Mouse (Mus musculus) gastrocnemius, postnatal 14 days (tissue): ENCODE data around the gene Ppp1r15a. TPM values are rescaled to one million over a fixed set of nuclear protein-coding genes. Genes with fewer than 3 reads are reported as not detected.
"Not testable (repeated sequence)": the region's sequence is repeated elsewhere in the genome, so short reads cannot be mapped to it uniquely, and the experiment has no call there.

Experiments used
- DNase-seq: peaks from one replicate; pipeline ENCODE4 v3.0.0; 2021; ENCODE audit warnings: mixed read lengths
- intact Hi-C: fragments of 180-260 bp; cut with DNase I; formaldehyde crosslinking; loops from one replicate; pipeline ENCODE4 v1.15.1; 2025; ENCODE audit warnings: low total_unique reads
- total RNA-seq, 2 experiments: library from RNA; stranded (reverse); gene quantifications; 2 replicates each; pipeline ENCODE4 v1.2.3; 2021

Gene Ppp1r15a
- total RNA-seq, 2 experiments from 2014 or later = 13.1 to 18.4 TPM

DNA sequence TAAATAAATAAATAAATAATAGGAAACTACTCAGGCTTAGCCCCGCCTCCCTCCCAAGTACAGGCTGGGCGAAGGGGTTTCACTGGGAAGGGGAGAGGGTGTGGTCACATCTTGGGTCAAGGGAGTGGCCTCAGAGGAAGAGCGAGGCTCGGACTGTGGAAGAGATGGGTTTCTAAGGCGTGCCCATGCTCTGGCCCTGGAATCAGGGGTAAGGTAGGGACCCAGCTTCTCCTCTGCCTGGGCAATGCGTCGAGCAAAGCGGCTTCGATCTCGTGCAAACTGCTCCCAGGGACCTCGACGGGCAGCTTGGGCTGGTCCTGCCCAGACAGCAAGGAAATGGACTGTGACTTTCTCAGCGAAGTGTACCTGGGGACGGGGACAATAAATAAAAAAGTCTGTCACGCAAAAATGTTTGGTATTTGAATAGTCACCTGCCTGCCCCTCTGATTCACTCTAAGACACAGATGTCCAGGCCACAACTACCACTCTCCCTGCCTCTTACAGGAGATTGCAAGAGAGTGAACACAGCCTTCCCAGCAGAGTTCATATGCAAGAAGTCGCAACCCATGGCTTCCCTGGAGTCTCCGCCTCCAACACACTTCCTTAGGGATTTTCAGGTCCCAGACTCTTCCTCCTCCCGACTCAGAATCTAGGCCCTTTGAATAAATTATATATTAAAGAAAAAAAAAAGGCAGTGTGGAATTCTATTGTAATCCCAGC lies 3.0 kb downstream of the Ppp1r15a start:
- intact Hi-C loops = no loop called here
- no peak for DNase-seq

DNA sequence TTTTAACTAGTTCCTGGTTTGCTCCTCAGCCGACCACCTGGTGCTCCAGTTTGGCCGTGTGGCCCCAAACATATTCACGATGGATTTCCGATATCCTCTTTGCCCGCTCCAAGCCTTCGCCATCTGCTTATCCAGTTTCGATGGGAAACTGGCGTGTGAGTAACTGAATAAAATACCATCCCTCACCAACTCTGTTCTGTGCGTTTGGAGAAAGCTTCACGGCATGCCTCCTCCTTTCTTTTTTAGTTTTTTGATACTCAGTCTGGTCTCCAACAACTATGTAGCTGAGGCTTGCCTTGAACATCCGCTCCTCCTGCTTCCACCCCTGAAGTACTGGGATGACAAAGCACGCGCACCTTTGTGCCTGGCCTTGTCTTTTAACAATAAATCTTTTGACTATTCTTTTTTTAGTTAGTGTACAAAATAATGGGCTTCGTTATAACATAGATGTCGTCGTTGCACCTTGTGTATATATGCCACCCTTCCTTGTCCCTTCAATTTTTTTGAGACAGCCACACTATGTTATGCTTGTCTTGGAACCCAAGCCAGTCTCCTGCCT lies 3.8 kb downstream of the Ppp1r15a start:
- no peak for DNase-seq
- intact Hi-C loops = no loop called here

DNA sequence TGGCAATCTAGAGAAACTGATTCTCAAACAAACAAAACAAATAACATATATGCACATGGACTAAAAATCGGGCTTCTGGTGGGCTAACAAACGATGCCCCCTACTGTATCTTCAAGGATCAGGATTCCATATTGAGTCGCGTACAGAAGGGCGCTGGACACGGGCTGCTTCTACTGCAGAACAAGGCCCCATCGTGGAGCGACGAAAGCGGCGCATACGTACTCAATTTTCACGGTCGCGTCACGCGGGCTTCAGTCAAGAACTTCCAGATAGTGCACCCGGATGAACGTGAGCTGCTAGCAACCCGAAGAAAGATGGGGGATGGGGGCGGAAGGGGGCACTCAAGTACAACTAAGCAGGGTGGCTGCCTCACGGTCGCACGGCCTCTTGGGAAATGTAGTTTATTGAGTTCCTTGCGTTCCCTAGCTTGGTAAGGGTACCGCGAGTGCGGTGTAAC lies 4.3 kb downstream of the Ppp1r15a start:
- peak; percentile 86 for DNase-seq
- intact Hi-C loops = no loop called here

DNA sequence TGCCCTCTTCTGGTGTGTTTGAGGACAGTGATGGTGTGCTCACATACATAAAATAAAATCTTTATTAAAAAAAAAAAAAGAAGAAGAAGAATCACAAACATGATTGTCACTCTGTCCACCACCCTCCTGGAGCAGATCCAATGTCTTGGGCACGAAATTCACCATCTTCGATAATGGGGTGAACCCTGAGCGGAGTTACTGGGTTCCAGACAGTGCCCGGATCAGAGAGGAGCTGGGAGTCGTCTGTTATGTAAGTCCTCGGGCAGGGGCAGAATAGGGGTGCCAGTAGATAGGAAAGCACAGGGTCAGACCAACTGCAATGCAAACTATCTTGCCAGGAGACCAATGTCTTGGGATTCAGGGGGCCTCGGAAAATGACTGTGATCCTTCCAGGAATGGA lies 5.5 kb downstream of the Ppp1r15a start:
- intact Hi-C loops = no loop called here
- no peak for DNase-seq

DNA sequence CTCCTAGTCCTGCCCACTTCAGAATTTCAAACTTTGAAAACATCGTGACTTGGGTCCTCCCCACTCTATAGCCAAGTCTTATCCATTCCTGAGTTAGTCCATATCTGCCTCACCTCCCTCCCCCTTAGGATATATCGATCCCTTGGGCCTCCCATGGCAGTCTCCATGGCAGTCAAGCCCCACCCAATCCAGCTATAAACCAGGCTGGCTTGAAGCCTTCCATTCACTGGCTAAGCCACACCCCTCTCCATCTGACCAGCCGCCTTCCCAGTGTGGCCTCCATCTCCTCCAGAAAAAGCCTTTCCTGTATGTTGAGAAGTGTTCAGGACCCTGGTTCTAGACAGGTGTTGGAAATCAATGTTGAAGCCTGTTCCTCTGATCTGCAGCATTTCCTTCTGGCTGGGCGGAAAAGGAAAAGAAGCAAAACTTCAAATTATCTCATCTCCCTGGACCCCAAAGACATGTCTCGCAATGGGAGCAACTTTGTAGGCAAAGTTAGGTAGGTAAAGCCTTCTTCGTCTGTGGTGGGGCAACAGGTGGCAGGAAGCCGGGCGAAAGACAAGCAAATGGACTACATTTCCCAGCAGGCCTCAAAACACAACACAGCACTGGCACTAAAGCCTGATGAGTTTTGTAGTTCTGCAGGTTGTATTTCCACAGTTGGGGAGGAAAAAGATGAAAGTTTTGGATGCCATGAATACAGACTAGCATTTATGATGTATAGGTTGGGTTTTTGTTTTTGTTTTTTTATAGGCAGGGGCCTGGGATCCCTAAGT lies 6.5 kb downstream of the Ppp1r15a start:
- no peak for DNase-seq
- intact Hi-C loops = no loop called here

DNA sequence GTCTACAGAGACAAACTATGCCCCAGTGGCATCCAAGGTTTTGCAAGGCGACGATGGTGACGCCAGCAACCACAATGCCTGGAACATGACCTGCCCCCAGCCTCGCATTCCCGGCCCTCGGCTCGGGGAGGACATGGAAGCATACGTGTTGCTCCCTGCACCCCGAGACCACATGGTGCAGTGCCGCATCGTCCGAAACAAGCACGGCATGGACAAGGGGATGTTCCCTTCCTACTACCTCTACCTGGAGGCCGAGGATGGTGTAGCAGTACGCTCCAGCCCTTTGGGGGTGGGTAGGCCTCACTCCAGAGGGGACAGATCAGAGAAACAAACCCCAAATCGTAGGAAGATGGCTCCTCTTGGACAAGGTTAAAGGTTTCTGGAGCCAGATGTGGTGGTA lies 7.5 kb downstream of the Ppp1r15a start:
- intact Hi-C loops = no loop called here
- DNase-seq = no peak

DNA sequence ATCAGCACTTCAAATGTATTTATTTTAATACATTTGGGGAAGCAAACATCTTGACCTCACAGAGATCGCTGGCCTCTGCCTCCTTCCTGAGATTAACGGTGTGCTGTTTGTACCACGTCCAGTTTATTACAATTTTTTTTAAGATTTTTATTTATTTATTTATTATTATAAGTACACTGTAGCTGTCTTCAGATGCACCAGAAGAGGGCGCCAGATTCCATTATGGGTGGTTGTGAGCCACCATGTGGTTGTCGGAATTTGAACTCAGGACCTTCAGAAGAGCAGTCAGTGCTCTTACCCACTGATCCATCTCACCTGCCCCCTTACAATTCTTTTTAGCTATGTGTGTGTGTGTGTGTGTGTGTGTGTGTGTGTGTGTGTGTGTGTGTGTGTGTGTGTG lies 9.2 kb downstream of the Ppp1r15a start:
- intact Hi-C loops, DNase-seq: not testable (repeated sequence)

DNA sequence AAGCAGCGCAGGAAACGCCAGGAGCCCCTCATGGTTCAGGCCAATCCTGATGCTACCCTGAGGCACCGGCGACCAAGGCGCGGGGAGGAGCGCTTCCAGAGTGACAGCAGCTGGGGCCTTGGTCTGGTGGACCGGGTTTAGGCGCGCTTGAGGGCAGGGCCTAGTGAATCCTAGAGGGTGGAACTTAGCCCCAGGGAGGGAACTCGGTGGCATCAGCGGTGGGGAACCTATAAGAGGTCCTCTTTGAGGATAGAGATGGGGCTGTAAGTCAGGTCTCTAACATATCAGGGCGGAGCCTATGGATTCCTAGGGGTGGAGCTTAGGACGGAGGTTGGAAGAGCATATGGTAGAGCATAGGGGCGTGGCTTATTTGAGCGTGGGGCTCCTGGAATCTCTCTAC lies 10.6 kb downstream of the Ppp1r15a start:
- DNase-seq = no peak
- intact Hi-C loops = no loop called here

DNA sequence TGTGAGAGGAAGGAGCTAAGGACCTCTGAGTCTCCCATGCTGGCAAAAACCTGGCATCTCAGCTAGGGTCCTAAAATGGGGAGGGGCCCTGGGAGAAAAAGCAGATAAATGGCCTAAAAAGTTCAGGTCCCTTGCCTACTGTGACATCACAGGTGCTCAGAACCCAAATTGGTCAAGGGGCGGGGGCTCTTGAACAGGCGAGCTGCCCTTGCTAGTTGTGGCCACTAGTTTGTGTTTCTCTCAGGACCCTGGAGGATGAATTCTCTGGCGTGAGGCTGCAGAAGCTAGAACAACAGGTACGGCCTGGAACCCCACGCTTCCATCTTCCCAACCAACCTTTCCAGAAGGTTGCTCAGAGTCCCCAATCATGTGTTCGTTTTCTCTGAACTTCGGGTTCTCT lies 11.7 kb downstream of the Ppp1r15a start:
- intact Hi-C loops = no loop called here
- no peak for DNase-seq

DNA sequence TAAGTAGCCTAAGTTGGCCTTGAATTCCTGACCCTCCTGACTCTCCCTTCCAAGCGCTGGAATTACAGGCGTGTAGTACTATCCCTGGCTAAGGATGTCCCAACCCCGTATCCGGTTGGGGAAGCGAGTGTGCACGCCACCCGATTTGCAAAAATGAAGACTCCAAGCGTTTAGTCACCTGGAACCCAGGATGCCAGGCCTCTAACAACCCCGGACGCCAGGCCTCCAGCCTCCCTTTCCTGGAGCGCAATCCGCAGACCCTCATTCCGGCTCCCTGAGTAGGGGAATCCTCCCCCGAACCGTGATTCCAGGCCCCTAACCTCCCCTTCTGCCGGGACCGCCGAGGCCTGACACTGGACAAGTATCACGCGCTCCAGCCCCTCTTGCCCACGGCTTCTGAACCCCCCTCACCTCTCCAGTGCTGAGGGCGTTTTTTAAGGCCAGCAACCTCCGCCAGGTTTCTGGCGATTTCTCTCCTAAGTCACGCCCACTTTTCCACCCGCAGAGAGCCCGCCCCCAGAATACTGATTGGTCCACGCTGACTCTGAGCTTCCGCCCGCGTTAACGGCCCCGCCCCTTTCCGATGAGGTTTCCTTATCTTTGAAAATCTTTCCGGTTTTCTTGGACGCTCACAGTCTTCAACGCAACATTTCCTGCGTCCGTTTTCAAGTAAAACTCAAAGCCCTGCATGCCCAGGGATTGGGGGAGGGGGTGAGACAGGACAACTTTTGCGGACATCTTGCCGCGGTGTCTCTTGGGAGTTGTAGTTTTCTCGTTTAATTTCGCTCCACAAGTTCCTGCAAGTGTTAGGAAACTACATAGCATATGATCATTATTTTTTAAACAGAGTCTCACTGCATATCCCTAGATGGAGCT lies 15.9 kb downstream of the Ppp1r15a start, which contains the start of gene Nucb1:
Gene Nucb1 (minus strand): TSS at position 495 of the 876 bp plus-strand sequence.
- intact Hi-C loops = no loop called here
- peak; percentile 91 for DNase-seq

DNA sequence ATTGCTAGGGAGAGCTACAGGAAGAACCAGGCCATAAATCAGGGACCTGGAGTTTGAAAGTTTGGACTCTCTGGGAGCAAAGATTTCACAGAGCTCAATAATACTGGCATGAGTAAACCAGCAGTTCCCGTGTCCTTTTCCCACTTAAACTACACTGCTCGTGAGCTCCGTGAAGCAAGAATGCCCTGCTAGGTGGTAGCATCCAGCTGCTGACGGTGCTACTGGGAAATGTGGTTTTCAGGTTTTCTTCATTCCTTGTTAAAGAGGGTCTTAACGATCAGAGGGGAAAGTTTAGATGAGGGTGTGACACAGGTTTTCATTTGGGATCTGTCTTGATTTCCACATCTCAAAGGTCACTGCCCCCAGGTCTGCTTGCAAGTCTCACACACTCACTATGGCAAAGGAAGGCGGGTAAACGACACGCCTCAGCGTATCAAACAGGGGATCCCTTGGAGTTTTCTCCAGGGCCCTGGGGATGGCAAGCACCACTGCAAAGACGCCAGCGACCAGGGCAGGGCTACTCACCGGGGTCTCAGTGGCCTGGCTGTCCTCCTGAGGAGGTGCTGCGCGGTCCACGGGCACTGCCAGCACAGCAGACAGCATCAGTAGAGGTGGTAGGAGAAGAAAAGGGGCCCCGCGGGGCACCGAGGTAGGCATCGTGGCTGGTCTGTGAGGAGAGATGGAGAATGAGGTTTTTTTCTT lies 16.7 kb downstream of the Ppp1r15a start:
- no peak for DNase-seq
- intact Hi-C loops = no loop called here

DNA sequence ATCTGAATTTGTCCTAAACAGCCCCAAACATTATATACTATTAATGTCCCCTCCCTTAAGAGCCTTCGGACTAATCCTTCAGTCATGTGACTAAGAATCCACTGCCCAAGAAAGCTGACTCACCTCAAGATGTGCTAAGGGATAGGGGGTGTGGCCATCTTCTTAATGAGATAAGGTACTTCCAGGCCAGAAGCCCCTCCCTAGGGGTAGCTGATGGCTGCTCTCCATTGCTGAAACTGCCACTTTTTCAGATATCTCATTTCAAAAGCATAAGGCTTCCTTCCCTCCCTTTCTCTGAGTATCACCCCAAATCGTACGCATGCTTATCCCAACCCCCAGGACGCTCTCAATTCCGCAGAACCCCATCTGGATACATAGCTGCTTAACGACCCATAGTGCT lies 17.5 kb downstream of the Ppp1r15a start:
- no peak for DNase-seq
- intact Hi-C loops = no loop called here

DNA sequence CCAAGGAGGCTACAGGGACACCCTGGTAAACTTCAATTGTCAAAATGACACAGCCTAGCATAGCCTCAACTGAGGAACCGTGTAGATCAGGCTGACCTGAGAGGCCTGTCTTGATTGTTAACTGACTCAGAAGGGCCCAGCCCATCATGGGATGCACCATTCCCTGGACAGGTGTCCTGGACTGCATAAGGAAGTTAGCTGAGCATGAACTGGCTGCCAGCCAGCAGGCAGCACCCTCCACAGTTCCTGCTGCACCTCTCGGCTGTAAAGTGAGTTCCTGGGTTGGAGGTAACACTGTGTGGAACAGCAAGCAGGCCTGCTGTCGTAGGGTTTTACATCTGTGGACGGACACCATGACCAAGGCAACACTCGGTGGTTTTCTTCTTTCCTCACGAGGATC lies 18.5 kb downstream of the Ppp1r15a start:
- no peak for DNase-seq
- intact Hi-C loops = no loop called here

DNA sequence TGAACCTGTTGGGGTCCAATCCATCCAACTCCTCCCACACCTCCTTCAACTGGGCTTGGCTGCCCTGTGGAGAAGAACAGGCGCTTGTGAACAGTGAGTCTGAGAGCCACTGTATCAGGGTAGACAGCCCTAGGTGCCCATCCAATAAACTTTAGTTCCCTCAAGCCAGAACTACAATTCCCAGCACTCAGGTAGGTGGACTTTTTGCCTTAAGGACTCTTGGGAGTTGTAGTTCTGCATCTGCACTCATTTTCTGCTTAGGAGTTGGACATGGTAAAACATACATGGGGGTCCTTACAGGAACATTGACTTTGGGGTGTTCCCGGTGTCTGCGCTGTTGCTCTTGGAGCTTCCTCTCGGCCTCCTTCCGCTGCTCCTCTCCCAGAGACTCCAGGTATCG lies 27.6 kb downstream of the Ppp1r15a start:
- intact Hi-C loops = no loop called here
- no peak for DNase-seq

DNA sequence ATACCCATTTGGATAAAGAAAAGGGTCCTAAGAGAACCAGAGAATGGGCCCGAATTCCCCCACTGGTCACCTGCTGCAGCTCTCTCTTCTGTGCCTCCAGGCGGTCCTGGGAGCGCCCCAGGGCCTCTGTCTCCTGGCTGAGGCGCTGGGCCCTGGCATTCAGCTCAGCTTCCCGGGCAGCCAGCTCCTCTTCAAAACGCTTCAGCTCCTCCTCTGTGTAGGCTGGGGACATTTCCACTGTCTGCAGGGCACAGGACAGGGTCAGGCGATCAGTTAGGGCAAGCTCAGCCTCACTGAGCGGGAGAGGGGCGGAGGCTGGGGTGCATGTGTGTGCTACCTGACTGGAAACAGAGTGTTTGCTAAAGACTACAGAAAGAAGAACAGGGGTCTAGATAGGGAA lies 31.5 kb downstream of the Ppp1r15a start:
- intact Hi-C loops = no loop called here
- DNase-seq = no peak

DNA sequence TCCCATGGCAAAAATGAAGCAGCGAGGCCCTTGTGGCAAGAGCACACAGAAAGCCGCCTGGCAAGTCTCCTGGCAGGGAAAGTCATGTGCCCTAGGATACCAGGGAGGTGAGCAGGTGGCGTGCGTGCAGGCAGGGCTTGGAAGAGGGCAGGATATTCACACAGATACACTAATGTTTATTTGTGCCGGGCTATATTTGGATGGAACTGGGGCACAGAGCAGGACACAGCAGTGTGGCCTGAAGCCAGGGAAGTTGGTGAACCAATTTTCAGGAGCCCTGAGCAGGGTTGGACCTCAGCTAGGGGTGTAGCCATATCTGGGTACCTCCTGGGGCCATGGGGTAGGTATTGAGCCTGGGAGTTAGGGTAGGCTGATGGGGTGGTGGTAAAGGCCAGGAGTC lies 33.1 kb downstream of the Ppp1r15a start:
- intact Hi-C loops = no loop called here
- peak; percentile 47 for DNase-seq

DNA sequence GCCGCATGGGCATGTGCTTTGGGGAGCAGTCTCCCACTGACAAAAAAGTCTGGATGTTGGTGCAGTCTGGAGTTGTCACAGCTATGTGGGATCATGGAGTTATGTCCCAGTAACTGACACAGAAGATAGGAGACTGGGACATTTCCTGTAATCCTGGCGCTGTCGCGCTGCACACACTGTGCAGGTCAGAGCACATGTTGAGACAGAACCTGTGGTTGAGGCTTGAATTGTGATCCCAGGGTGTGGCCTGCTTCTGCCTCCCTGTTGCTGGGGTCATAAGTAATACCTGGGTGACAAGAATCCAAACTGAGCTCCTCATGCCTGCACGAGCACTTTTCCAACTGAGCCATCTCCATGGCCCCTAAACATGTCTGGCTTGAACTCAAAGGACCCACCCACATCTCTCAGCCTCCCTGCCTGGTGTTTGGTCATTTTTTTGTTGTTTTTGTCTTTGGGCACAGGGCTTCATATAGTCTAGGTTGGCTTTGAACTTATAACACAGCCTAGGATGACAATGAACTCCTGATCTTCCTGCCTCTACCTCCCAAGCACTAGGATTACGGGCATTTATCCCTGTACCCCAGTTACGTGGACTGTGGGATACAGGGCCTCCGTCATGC lies 33.7 kb downstream of the Ppp1r15a start:
- DNase-seq = no peak
- intact Hi-C loops = no loop called here

DNA sequence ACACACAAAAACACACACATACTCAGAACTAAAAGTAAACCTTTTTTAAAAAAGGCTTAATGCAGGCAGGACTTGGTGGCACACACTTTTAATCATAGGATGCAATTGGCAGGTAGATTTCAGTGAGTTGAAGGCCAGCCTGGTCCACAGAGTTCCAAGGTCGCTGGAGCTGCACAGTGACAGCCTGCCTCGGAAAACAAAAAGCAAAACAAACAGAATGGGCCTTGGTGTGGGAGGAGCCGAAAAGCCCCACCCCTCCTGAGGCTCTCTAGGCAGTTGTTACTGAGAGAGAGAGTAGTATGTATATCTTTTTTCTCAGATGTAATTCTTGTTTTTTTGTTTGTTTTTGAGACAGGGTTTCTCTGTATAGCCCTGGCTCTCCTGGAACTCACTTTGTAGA lies 34.8 kb downstream of the Ppp1r15a start:
- intact Hi-C loops = no loop called here
- no peak for DNase-seq

DNA sequence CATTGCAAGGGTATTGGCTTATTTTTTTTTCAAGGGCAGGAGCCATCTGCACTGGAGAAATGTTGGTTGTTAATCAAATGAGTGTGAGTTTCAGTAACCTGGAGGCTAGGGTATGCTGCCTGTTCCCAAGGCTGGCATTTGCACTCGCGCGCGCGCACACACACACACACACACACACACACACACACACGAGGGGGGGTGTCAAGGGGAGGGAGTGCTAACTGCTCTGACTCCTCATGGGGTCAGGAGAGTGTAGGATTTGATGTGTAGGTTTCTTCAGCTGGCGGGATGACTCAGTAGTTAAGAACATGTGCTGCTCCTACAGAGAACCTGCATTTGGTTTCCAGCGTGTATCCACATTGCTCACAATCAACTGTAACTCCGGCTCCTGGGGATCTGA lies 35.2 kb downstream of the Ppp1r15a start:
- DNase-seq = no peak
- intact Hi-C loops = no loop called here
